Mouse (Mus musculus) liver, postnatal 0 days (tissue): ENCODE results near the gene Epor. TPM values are rescaled to one million over a fixed set of nuclear protein-coding genes. Genes with fewer than 3 reads are reported as not detected.

Experiments used
- ATAC-seq: fragments of 200-750 bp; cut with Nextera tagmentation; 2 replicates; pipeline ENCODE4 v1.8.0; 2017; ENCODE audit warnings: mild to moderate bottlenecking, moderate library complexity
- DNase-seq: peaks from one replicate; pipeline ENCODE4 v3.0.0-alpha.2; 2016
- H3K27ac ChIP-seq: fragments of 300-500 bp; sonication (generic); 2 replicates; pipeline ENCODE4 v1.5.1; 2014; ENCODE audit warnings: antibody characterized with exemption, moderate library complexity, mild to moderate bottlenecking, low read depth
- H3K27me3 ChIP-seq: fragments of 300-500 bp; sonication (generic); 2 replicates; pipeline ENCODE4 v1.6.1; 2014; ENCODE audit warnings: low read length, control low read depth, mixed read lengths; ENCODE audit not compliant: insufficient read depth
- H3K36me3 ChIP-seq: fragments of 300-500 bp; sonication (generic); replicated peaks from 2 replicates; pipeline ENCODE4 v1.6.1; 2014; ENCODE audit warnings: mild to moderate bottlenecking, control low read depth, low read length, moderate library complexity, mixed read lengths; ENCODE audit not compliant: insufficient read depth
- H3K4me1 ChIP-seq: fragments of 300-500 bp; sonication (generic); 2 replicates; pipeline ENCODE4 v1.6.1; 2014; ENCODE audit warnings: antibody characterized with exemption, mild to moderate bottlenecking, control low read depth; ENCODE audit not compliant: insufficient read depth
- H3K4me2 ChIP-seq: fragments of 300-500 bp; sonication (generic); 2 replicates; pipeline ENCODE4 v1.6.1; 2014; ENCODE audit warnings: low read depth, mild to moderate bottlenecking, low read length, moderate library complexity, mixed read lengths
- H3K4me3 ChIP-seq: fragments of 300-500 bp; sonication (generic); 2 replicates; pipeline ENCODE4 v1.5.1; 2014; ENCODE audit warnings: low read depth, low read length
- H3K9ac ChIP-seq: fragments of 300-500 bp; sonication (generic); replicated peaks from 2 replicates; pipeline ENCODE4 v1.6.1; 2014; ENCODE audit warnings: mild to moderate bottlenecking, moderate library complexity
- H3K9me3 ChIP-seq: fragments of 300-500 bp; sonication (generic); 2 replicates; pipeline ENCODE4 v1.6.1; 2016; ENCODE audit warnings: mild to moderate bottlenecking, control low read depth, low read length, mixed read lengths
- CTCF ChIP-seq: sonication (generic); IDR thresholded peaks from 2 replicates; pipeline ENCODE4 v1.5.1; 2016; ENCODE audit warnings: antibody characterized with exemption, low read depth
- EP300 ChIP-seq: IDR thresholded peaks from 2 replicates; pipeline ENCODE4 v1.6.1; 2016; ENCODE audit warnings: antibody characterized with exemption, low read depth, mild to moderate bottlenecking
- WGBS: fragments of 180-500 bp; shearing (Covaris S2); extraction: QIAGEN DNeasy Blood & Tissue Kit; methylation state at CpG from one replicate; pipeline ENCODE4 v1.1.7; 2014; ENCODE audit not compliant: insufficient replicate concordance; 5-methylcytosine and 5-hydroxymethylcytosine counted together
- polyA plus RNA-seq: library from polyadenylated mRNA; unstranded; fragments of >200 nt; fragmentation: Nextera tagmentation; extraction: Ambion mirVana; gene quantifications from 2 replicates; pipeline ENCODE4 v1.2.1, GENCODE M21; 2015

Gene Epor
- polyA plus RNA-seq, 1 experiment from 2014 or later = 41.6 TPM

GRCm38 (mm10) chr9:21960558-21961208 is 2.6 kb downstream of the Epor start:
- 38% methylated on average over 26 of the region's 26 CpGs for WGBS
- H3K27me3 ChIP-seq = 0 out of 2 replicates have a peak, but pooled peaks cover 11% of the 10 kb centered on the region
- ATAC-seq = no peak
- peak; percentile 55 for DNase-seq
- H3K36me3 ChIP-seq = peaks cover 32% of the 10 kb centered on the region
- H3K4me3 ChIP-seq = peak overlapping the region; percentile 74
- H3K4me2 ChIP-seq = peak overlapping the region; percentile 71
- peaks cover 37% of the 10 kb centered on the region for H3K4me1 ChIP-seq
- no peaks in the 10 kb centered on the region for H3K9me3 ChIP-seq
- H3K9ac ChIP-seq = peak overlapping the region; percentile 70
- no peak overlapping the region for H3K27ac ChIP-seq
- TF ChIP-seq CTCF (peak; percentile 44), EP300 (no peak)

- WGBS = 66% methylated on average over 9 of the region's 9 CpGs
- ATAC-seq (no peak), DNase-seq (no peak)
- no peak overlapping the region for H3K27ac ChIP-seq
- peaks cover 32% of the 10 kb centered on the region for H3K36me3 ChIP-seq
- TF ChIP-seq EP300 = no peak
- no peak for TF ChIP-seq CTCF
- no peak overlapping the region for H3K9ac ChIP-seq
- H3K4me2 ChIP-seq = peak overlapping the region; percentile 71
- H3K4me1 ChIP-seq = peaks cover 37% of the 10 kb centered on the region
- 0 out of 2 replicates have a peak, but pooled peaks cover 11% of the 10 kb centered on the region for H3K27me3 ChIP-seq
- peak overlapping the region; percentile 74; the same call in 1 of the 2 replicates for H3K4me3 ChIP-seq
- H3K9me3 ChIP-seq = no peaks in the 10 kb centered on the region
Observed at GRCm38 (mm10) chr9:21960135-21960534, 3.2 kb downstream of the Epor start.

DNA sequence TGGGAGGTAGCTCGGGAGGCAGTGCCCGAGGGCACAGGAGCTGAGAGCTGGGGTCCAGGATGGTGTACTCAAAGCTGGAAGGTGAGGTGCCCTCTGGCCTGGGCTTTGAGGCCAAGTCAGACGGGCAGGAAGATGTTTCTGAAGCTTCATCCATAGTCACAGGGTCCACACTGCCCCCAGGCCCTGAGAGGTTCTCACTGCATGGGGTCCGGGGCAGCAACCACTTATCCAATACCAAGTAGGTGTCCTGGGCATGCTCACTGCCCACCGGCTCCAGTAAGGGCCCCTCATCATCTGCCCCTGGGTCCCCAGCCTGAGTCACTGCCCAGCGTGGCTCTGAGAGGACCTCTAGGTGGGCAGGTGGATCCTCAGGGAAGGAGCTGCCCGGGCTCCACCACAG is 4.1 kb downstream of the Epor start:
- Histone ChIP-seq H3K27me3 (0 out of 2 replicates have a peak, but pooled peaks cover 11% of the 10 kb centered on the region), H3K9ac (no peak overlapping the region), H3K4me2 (no peak overlapping the region), H3K36me3 (peaks cover 32% of the 10 kb centered on the region), H3K4me1 (peaks cover 40% of the 10 kb centered on the region), H3K4me3 (no peak overlapping the region), H3K27ac (no peak overlapping the region), H3K9me3 (no peaks in the 10 kb centered on the region)
- DNase-seq (no peak), ATAC-seq (no peak)
- TF ChIP-seq CTCF = no peak
- TF ChIP-seq EP300 = no peak
- 94% methylated on average over 7 of the region's 7 CpGs for WGBS

GRCm38 (mm10) chr9:21958372-21958771 is 4.9 kb downstream of the Epor start:
- Histone ChIP-seq H3K9ac (no peak overlapping the region), H3K9me3 (no peaks in the 10 kb centered on the region), H3K4me3 (no peak overlapping the region), H3K27ac (no peak overlapping the region), H3K27me3 (0 out of 2 replicates have a peak, but pooled peaks cover 11% of the 10 kb centered on the region), H3K4me1 (peaks cover 35% of the 10 kb centered on the region), H3K36me3 (peaks cover 32% of the 10 kb centered on the region), H3K4me2 (no peak overlapping the region)
- no peak for DNase-seq
- 75% methylated on average over 5 of the region's 5 CpGs for WGBS
- no peak for ATAC-seq
- TF ChIP-seq EP300 = no peak
- TF ChIP-seq CTCF = no peak

DNA sequence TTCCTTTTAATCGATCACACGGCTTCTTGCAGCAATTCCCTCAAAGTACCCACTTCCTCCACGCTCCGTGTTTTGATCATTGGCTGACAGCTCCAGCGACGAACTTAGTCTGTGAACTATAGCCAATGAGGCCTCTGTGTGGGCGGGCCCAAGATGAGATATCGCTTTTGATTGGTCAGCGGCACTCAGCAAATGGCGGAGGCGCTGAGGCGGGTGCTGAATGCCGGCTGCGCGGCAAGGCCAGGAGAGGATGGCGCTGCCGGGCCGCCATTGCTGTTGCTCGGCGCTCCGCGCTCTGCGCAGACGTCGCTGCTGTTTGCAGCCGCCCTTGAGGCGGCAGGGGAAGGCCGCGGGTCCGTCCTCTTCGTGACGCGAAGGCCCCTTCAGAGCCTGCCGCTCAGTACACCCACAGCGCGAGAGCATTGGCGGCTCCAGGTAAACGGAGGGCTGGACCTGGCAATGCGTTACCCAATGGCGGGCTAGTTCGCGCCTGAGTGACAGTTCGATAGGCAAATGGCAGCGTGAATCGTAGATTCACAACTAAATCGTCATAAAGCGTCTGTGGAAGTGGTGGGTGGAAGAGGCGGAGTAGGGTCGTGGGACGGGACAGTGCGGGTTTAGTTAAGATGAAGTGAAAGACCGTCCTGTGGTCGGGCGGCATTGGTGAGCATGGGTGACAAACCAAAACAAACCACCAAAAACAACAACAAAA is 7.6 kb downstream of the Epor start, which contains the start of gene Swsap1:
Gene Swsap1 (plus strand): TSS at position 186 of the 712 bp plus-strand sequence.
- ATAC-seq (peak; percentile 96), DNase-seq (peak; percentile 96)
- Histone ChIP-seq H3K4me3 (peak within 1 kb of the TSS; percentile 67), H3K27me3 (0 out of 2 replicates have a peak, but pooled peaks cover under 1% of the 10 kb centered on the region), H3K9ac (peak within 1 kb of the TSS; percentile 65), H3K9me3 (no peaks in the 10 kb centered on the region), H3K27ac (peak within 1 kb of the TSS; percentile 88), H3K4me1 (peaks cover 21% of the 10 kb centered on the region), H3K4me2 (peak within 1 kb of the TSS; percentile 88), H3K36me3 (peaks cover 26% of the 10 kb centered on the region)
- WGBS = under 1% methylated on average over 53 of the region's 54 CpGs
- TF ChIP-seq EP300 (no peak), CTCF (no peak)

- WGBS = 3% methylated on average over 18 of the region's 18 CpGs
- Histone ChIP-seq H3K36me3 (peaks cover 20% of the 10 kb centered on the region), H3K4me1 (peaks cover 15% of the 10 kb centered on the region), H3K9ac (peak overlapping the region; percentile 28; the same call in 1 of the 2 replicates), H3K27ac (peak overlapping the region; percentile 88), H3K27me3 (0 out of 2 replicates have a peak, but pooled peaks cover under 1% of the 10 kb centered on the region), H3K4me2 (peak overlapping the region; percentile 88), H3K4me3 (peak overlapping the region; percentile 67), H3K9me3 (no peaks in the 10 kb centered on the region)
- DNase-seq (no peak), ATAC-seq (peak; percentile 50)
- TF ChIP-seq CTCF (peak; percentile 65), EP300 (no peak)
Observed at GRCm38 (mm10) chr9:21955225-21955569, 8.1 kb downstream of the Epor start.
